Mouse (Mus musculus) myocyte (in vitro differentiated cells): ENCODE measurements around the gene Gpatch1.

ENCODE experiments used
- CEBPB ChIP-seq: IDR thresholded peaks from 2 replicates; pipeline ENCODE4 v1.6.1; 2011; ENCODE audit warnings: mild to moderate bottlenecking, moderate library complexity; ENCODE audit not compliant: poor library complexity, insufficient read depth, severe bottlenecking
- E2F4 ChIP-seq: IDR thresholded peaks from one replicate; pipeline ENCODE4 v1.6.1; 2011; ENCODE audit warnings: mild to moderate bottlenecking, control low read depth, moderate library complexity; ENCODE audit not compliant: insufficient read depth
- MAX ChIP-seq: IDR thresholded peaks from one replicate; pipeline ENCODE4 v1.6.1; 2011; ENCODE audit warnings: low read depth, mild to moderate bottlenecking, control low read depth
- MYOD1 ChIP-seq, 3 experiments: IDR thresholded peaks; one replicate each; pipeline ENCODE4 v1.6.1; 2011; ENCODE audit warnings: control low read depth in 2 of 3, low read depth in 2 of 3, mild to moderate bottlenecking in 2 of 3, moderate library complexity in 1 of 3; ENCODE audit not compliant: insufficient read length in 2 of 3, control insufficient read depth in 1 of 3
- MYOG ChIP-seq, 3 experiments: IDR thresholded peaks; one replicate each; pipeline ENCODE4 v1.6.1; 2011; ENCODE audit warnings: control low read depth in 2 of 3, low read depth in 2 of 3, mild to moderate bottlenecking in 2 of 3; ENCODE audit not compliant: insufficient read length in 2 of 3, control insufficient read depth in 1 of 3, insufficient read depth in 1 of 3
- POLR2A ChIP-seq: IDR thresholded peaks from one replicate; pipeline ENCODE4 v1.6.1; 2011; ENCODE audit warnings: low read depth, mild to moderate bottlenecking, control low read depth, moderate library complexity; ENCODE audit not compliant: insufficient read length
- POLR2AphosphoS2 ChIP-seq: IDR thresholded peaks from one replicate; pipeline ENCODE4 v1.6.1; 2011; ENCODE audit warnings: low read depth, control low read depth; ENCODE audit not compliant: insufficient read length
- SRF ChIP-seq: IDR thresholded peaks from one replicate; pipeline ENCODE4 v1.6.1; 2011; ENCODE audit warnings: low read depth; ENCODE audit not compliant: control insufficient read depth, insufficient read length
- TCF12 ChIP-seq: IDR thresholded peaks from one replicate; pipeline ENCODE4 v1.6.1; 2011; ENCODE audit warnings: mild to moderate bottlenecking, control low read depth; ENCODE audit not compliant: poor library complexity, insufficient read depth, severe bottlenecking
- TCF3 ChIP-seq: IDR thresholded peaks from one replicate; pipeline ENCODE4 v1.6.1; 2011; ENCODE audit warnings: low read depth, control low read depth; ENCODE audit not compliant: insufficient read length
- USF1 ChIP-seq: IDR thresholded peaks from one replicate; pipeline ENCODE4 v1.6.1; 2011; ENCODE audit warnings: low read depth, mild to moderate bottlenecking, control low read depth, moderate library complexity

DNA sequence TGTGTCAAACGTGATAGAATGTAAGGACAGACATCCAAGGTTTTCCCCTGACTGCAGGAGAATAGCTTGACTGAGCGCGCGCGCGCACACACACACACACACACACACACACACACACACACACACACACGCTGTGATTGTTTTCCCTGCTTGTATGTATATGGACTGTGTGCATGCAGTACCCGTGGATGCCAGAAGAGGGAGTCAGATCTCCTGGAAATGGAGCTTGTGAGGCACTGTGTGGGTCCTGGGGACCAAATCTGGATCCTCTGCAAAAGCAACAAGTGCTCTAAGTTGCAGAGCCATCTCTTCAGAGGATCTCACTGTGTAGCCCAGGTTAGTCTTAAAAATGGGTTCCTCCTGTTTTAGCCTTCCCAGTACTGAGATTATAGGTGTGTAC, 58.9 kb downstream of the Gpatch1 start:
- TF ChIP-seq POLR2A (no peak), MAX (no peak), E2F4 (no peak), USF1 (no peak), CEBPB (no peak), MYOD1 (IDR thresholded peaks at IDR 0.05; ENCODE audit: control insufficient read depth in 1 of 3, insufficient read length in 2 of 3, low read depth in 2 of 3) (no peak), POLR2AphosphoS2 (no peak), TCF12 (no peak), SRF (no peak), TCF3 (no peak), MYOG (IDR thresholded peaks at IDR 0.05; ENCODE audit: control insufficient read depth in 1 of 3, insufficient read depth in 1 of 3, insufficient read length in 2 of 3, low read depth in 2 of 3) (no peak)
